Mouse (Mus musculus): ENCODE data around the gene Pet117. TPM values are rescaled to one million over a fixed set of nuclear protein-coding genes. Genes with fewer than 3 reads are reported as not detected.

The Pet117 gene
- polyA plus RNA-seq, 1 experiment = 1.2 TPM

DNA sequence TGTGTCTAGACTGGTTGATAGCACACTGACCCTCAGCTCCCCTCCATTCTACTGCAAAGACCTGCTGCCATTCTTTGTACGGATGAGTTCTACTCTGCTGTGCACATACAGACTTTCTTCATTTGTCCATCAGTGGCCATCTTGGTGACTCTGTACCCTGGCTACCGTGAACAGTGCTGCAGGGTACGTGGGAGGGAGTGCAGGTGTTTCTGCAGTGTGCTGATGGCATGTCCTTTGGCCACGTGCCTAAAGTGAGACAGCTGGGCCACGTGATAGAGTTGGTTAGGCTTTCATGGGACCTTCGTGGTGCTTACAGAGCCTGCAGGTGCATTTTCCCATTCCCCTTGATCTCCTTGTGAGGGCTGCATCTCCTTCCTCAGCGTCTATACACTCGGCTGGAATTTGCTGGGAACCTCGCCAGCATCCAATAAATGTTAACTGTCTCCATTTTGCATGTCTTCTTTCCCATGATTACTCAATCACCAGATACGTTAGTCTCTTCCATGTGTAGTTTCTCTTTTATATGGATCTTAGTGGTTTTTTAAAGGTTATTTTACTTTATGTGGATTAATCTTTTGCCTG lies 53.4 kb downstream of the Pet117 start:
- Histone ChIP-seq H3K79me3 (ENCODE audit: low read depth) (no peaks in the 10 kb centered on the region), H3K36me3 (ENCODE audit: control insufficient read depth, insufficient read depth) (no peaks in the 10 kb centered on the region), H3K79me2 (ENCODE audit: control insufficient read depth, insufficient read depth) (no peaks in the 10 kb centered on the region), H3ac (ENCODE audit: control insufficient read depth, insufficient read length, low read depth) (no peak overlapping the region), H3K4me3 (ENCODE audit: insufficient read depth, poor library complexity, severe bottlenecking) (no peak overlapping the region), H3K27me3 (ENCODE audit: control insufficient read depth, insufficient read depth, insufficient read length) (no peaks in the 10 kb centered on the region)
- TF ChIP-seq CTCF (IDR thresholded peaks at IDR 0.05; ENCODE audit: control insufficient read depth, insufficient read depth, insufficient read length) = no peak

Other genes with a start within 250 kb of the Pet117 start
- gene Mgme1, start 98.3 kb upstream of the Pet117 start, polyA plus RNA-seq (2012; fragmentation: generic; extraction: Trizol) = 6.2 TPM
- 87.4 TPM for gene Snx5, start 98.1 kb upstream of the Pet117 start, polyA plus RNA-seq (2012; fragmentation: generic; extraction: Trizol)
- gene Ovol2, start 36.9 kb upstream of the Pet117 start, polyA plus RNA-seq (2012; fragmentation: generic; extraction: Trizol) = not detected
- gene Kat14, start within 50 bp of the Pet117 start, polyA plus RNA-seq (2012; fragmentation: generic; extraction: Trizol) = 32.6 TPM
- gene Dzank1, start 158.4 kb downstream of the Pet117 start, polyA plus RNA-seq (2012; fragmentation: generic; extraction: Trizol) = 0.16 TPM
- gene Polr3f, start 158.7 kb downstream of the Pet117 start, polyA plus RNA-seq (2012; fragmentation: generic; extraction: Trizol) = 5.6 TPM
- gene Rbbp9, start 181.9 kb downstream of the Pet117 start, polyA plus RNA-seq (2012; fragmentation: generic; extraction: Trizol) = 6.0 TPM
- 60.4 TPM for gene Sec23b, start 187.2 kb downstream of the Pet117 start, polyA plus RNA-seq (2012; fragmentation: generic; extraction: Trizol)
- gene Smim26, start 225.1 kb downstream of the Pet117 start, polyA plus RNA-seq (2012; fragmentation: generic; extraction: Trizol) = 48.3 TPM
- gene Dtd1, start 230.9 kb downstream of the Pet117 start, polyA plus RNA-seq (2012; fragmentation: generic; extraction: Trizol) = 7.1 TPM

Measured in C2C12 (cell line).